Mouse (Mus musculus): ENCODE results near the gene Vmn1r58. TPM values are rescaled to one million over a fixed set of nuclear protein-coding genes. Genes with fewer than 3 reads are reported as not detected.

Vmn1r58 gene
- not detected for total RNA-seq (2023)

DNA sequence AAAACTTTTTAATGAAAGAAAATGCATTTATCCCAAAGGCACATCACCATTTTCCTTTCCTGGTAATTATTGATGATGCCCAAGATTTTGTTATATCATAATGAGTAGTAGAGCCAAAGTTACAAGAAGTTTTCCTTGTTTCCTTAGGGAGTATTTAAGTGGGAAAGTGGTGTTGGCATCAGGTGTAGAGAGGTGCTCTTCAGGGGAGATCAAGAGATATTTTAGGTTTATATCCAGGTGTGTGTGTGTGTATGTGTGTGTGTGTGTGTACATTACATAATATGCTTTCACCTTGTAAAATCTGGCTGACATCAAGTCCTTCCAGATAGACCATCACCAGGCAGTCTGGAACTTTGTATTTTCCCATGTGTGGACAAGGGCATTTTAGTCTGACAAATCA lies at the start of gene Vmn1r58:
TSS of gene Vmn1r58 (minus strand) at position 101 of the 400 bp plus-strand sequence.

DNA sequence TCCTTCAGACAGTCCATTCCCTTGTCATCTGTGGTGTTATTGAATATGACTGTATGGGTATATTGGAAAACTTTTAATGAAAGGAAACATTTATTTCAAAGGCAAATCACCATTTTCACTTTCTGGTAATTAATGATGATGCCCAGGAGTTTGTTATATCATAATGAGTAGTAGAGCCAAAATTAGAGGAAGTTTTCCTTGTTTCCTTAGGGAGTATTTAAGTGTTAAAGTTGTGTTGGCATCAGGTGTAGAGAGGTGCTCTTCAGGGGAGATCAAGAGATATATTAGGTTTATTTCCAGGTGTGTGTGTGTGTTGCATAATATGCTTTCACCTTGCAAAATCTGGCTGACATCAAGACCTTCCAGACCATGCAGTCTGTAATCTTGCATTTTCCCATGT lies 43.5 kb upstream of the Vmn1r58 start, which contains the start of gene Vmn1r59:
TSS of gene Vmn1r59 (minus strand) at position 101 of the 400 bp plus-strand sequence.

Other genes starting within 250 kb of the Vmn1r58 start
- gene Vmn1r56, start 216.6 kb downstream of the Vmn1r58 start, total RNA-seq (2023), result not detected
- not detected for gene Vmn1r57, start 194.9 kb downstream of the Vmn1r58 start, total RNA-seq (2023)
- gene Gm5065, start 62.9 kb downstream of the Vmn1r58 start, total RNA-seq (2023), result not detected
- not detected for gene Nlrp2, start 62.4 kb downstream of the Vmn1r58 start, total RNA-seq (2023)
- not detected for gene Vmn1r59, start 43.4 kb upstream of the Vmn1r58 start, total RNA-seq (2023)
- gene Vmn2r28, start 80.6 kb upstream of the Vmn1r58 start, total RNA-seq (2023), result not detected
- not detected for gene Vmn1r60, start 133.9 kb upstream of the Vmn1r58 start, total RNA-seq (2023)
- not detected for gene Vmn1r61, start 199.9 kb upstream of the Vmn1r58 start, total RNA-seq (2023)

Data from B cell, adult 67 days (primary cell).